Mouse (Mus musculus) neural tube, embryonic 14.5 days (tissue): Measurements from ENCODE around the gene Zbtb20. TPM values are rescaled to one million over a fixed set of nuclear protein-coding genes. Genes with fewer than 3 reads are reported as not detected.

Experiments
- ATAC-seq: fragments of 200-750 bp; cut with Nextera tagmentation; 2 replicates; pipeline ENCODE4 v1.8.0; 2017; ENCODE audit warnings: low read depth, mild to moderate bottlenecking, moderate TSS enrichment, moderate library complexity
- H3K27ac ChIP-seq: fragments of 300-500 bp; sonication (generic); 2 replicates; pipeline ENCODE4 v1.5.1; 2014; ENCODE audit warnings: low read depth, mild to moderate bottlenecking, control low read depth, low read length, moderate library complexity, mixed read lengths
- H3K27me3 ChIP-seq: fragments of 300-500 bp; sonication (generic); 2 replicates; pipeline ENCODE4 v1.6.1; 2014; ENCODE audit warnings: low read length; ENCODE audit not compliant: control insufficient read depth, insufficient read depth
- H3K36me3 ChIP-seq: fragments of 300-500 bp; sonication (generic); 2 replicates; pipeline ENCODE4 v1.6.1; 2014; ENCODE audit warnings: low read length, mixed read lengths; ENCODE audit not compliant: control insufficient read depth, insufficient read depth
- H3K4me1 ChIP-seq: fragments of 300-500 bp; sonication (generic); 2 replicates; pipeline ENCODE4 v1.6.1; 2014; ENCODE audit warnings: low read length; ENCODE audit not compliant: control insufficient read depth, insufficient read depth
- H3K4me2 ChIP-seq: fragments of 300-500 bp; sonication (generic); 2 replicates; pipeline ENCODE4 v1.6.1; 2014; ENCODE audit warnings: mild to moderate bottlenecking, low read depth, low read length, control low read depth
- H3K4me3 ChIP-seq: fragments of 300-500 bp; sonication (generic); 2 replicates; pipeline ENCODE4 v1.5.1; 2014; ENCODE audit warnings: low read depth, low read length, control low read depth, mixed read lengths
- H3K9ac ChIP-seq: fragments of 300-500 bp; sonication (generic); replicated peaks from 2 replicates; pipeline ENCODE4 v1.6.1; 2014; ENCODE audit warnings: low read depth, mild to moderate bottlenecking, control low read depth, low read length, mixed read lengths
- H3K9me3 ChIP-seq: fragments of 300-500 bp; sonication (generic); 2 replicates; pipeline ENCODE4 v1.6.1; 2016; ENCODE audit warnings: low read length; ENCODE audit not compliant: control insufficient read depth
- WGBS: fragments of 180-500 bp; shearing (Covaris S2); extraction: QIAGEN DNeasy Blood & Tissue Kit; methylation state at CpG from one replicate; pipeline ENCODE4 v1.1.7; 2014; 5-methylcytosine and 5-hydroxymethylcytosine counted together
- polyA plus RNA-seq: library from polyadenylated mRNA; unstranded; fragments of >200 nt; fragmentation: Nextera tagmentation; extraction: Ambion mirVana; gene quantifications from 2 replicates; pipeline ENCODE4 v1.2.1, GENCODE M21; 2014

Gene Zbtb20
- polyA plus RNA-seq, 1 experiment from 2014 or later = 57.2 TPM

- H3K36me3 ChIP-seq = no peaks in the 10 kb centered on the region
- H3K4me2 ChIP-seq = no peak overlapping the region
- no peak for ATAC-seq
- WGBS = 69% methylated on average over 1 of the region's 1 CpGs
- H3K9ac ChIP-seq = no peak overlapping the region
- no peaks in the 10 kb centered on the region for H3K9me3 ChIP-seq
- no peaks in the 10 kb centered on the region for H3K27me3 ChIP-seq
- no peaks in the 10 kb centered on the region; the same call in 1 of the 2 replicates for H3K4me1 ChIP-seq
- no peak overlapping the region for H3K27ac ChIP-seq
- H3K4me3 ChIP-seq = no peak overlapping the region
Observed at GRCm38 (mm10) chr16:43333265-43333664, 457.6 kb downstream of the Zbtb20 start.

GRCm38 (mm10) chr16:43334411-43335150 is 458.9 kb downstream of the Zbtb20 start:
- no peak overlapping the region for H3K27ac ChIP-seq
- no peak overlapping the region for H3K9ac ChIP-seq
- H3K27me3 ChIP-seq = no peaks in the 10 kb centered on the region
- no peak overlapping the region for H3K4me2 ChIP-seq
- no peaks in the 10 kb centered on the region for H3K36me3 ChIP-seq
- H3K9me3 ChIP-seq = no peaks in the 10 kb centered on the region
- ATAC-seq = no peak
- no peaks in the 10 kb centered on the region; the same call in 1 of the 2 replicates for H3K4me1 ChIP-seq
- H3K4me3 ChIP-seq = no peak overlapping the region
- 28% methylated on average over 11 of the region's 11 CpGs for WGBS

GRCm38 (mm10) chr16:43335151-43335823 is 459.6 kb downstream of the Zbtb20 start:
- Histone ChIP-seq H3K9ac (no peak overlapping the region), H3K27ac (no peak overlapping the region), H3K27me3 (no peaks in the 10 kb centered on the region), H3K9me3 (no peaks in the 10 kb centered on the region), H3K4me1 (no peaks in the 10 kb centered on the region; the same call in 1 of the 2 replicates), H3K4me2 (no peak overlapping the region), H3K4me3 (no peak overlapping the region), H3K36me3 (no peaks in the 10 kb centered on the region)
- WGBS = 61% methylated on average over 8 of the region's 8 CpGs
- no peak for ATAC-seq

- H3K4me1 ChIP-seq = no peaks in the 10 kb centered on the region; the same call in 1 of the 2 replicates
- H3K36me3 ChIP-seq = no peaks in the 10 kb centered on the region
- no peak overlapping the region for H3K27ac ChIP-seq
- WGBS = 90% methylated on average over 4 of the region's 4 CpGs
- H3K9ac ChIP-seq = no peak overlapping the region
- H3K9me3 ChIP-seq = no peaks in the 10 kb centered on the region
- H3K4me2 ChIP-seq = no peak overlapping the region
- ATAC-seq = no peak
- no peak overlapping the region for H3K4me3 ChIP-seq
- H3K27me3 ChIP-seq = no peaks in the 10 kb centered on the region
Observed at GRCm38 (mm10) chr16:43335824-43336215, 460.1 kb downstream of the Zbtb20 start.

- H3K4me2 ChIP-seq = no peak overlapping the region
- H3K27me3 ChIP-seq = no peaks in the 10 kb centered on the region
- no peak overlapping the region for H3K4me3 ChIP-seq
- H3K27ac ChIP-seq = no peak overlapping the region
- no peak overlapping the region for H3K9ac ChIP-seq
- H3K36me3 ChIP-seq = no peaks in the 10 kb centered on the region
- ATAC-seq = no peak
- no peaks in the 10 kb centered on the region for H3K4me1 ChIP-seq
- H3K9me3 ChIP-seq = no peaks in the 10 kb centered on the region
- WGBS = 87% methylated on average over 4 of the region's 4 CpGs
Observed at GRCm38 (mm10) chr16:43340712-43341111, 465.0 kb downstream of the Zbtb20 start.

- no peaks in the 10 kb centered on the region for H3K4me1 ChIP-seq
- H3K27me3 ChIP-seq = no peaks in the 10 kb centered on the region
- no peak overlapping the region for H3K4me3 ChIP-seq
- no peak for ATAC-seq
- H3K9ac ChIP-seq = no peak overlapping the region
- H3K9me3 ChIP-seq = no peaks in the 10 kb centered on the region
- H3K36me3 ChIP-seq = no peaks in the 10 kb centered on the region
- H3K4me2 ChIP-seq = no peak overlapping the region
- no peak overlapping the region for H3K27ac ChIP-seq
Observed at GRCm38 (mm10) chr16:43341916-43342455, 466.3 kb downstream of the Zbtb20 start.

- no peak overlapping the region for H3K4me3 ChIP-seq
- H3K9ac ChIP-seq = no peak overlapping the region
- no peak overlapping the region for H3K27ac ChIP-seq
- H3K9me3 ChIP-seq = no peaks in the 10 kb centered on the region
- no peaks in the 10 kb centered on the region for H3K4me1 ChIP-seq
- H3K36me3 ChIP-seq = no peaks in the 10 kb centered on the region
- ATAC-seq = no peak
- H3K27me3 ChIP-seq = no peaks in the 10 kb centered on the region
- H3K4me2 ChIP-seq = no peak overlapping the region
Observed at GRCm38 (mm10) chr16:43346094-43346493, 470.4 kb downstream of the Zbtb20 start.

GRCm38 (mm10) chr16:43355776-43356645 is 480.3 kb downstream of the Zbtb20 start:
- no peaks in the 10 kb centered on the region for H3K9me3 ChIP-seq
- 84% methylated on average over 9 of the region's 9 CpGs for WGBS
- no peak overlapping the region for H3K27ac ChIP-seq
- no peak for ATAC-seq
- no peaks in the 10 kb centered on the region for H3K36me3 ChIP-seq
- no peak overlapping the region for H3K4me2 ChIP-seq
- no peak overlapping the region for H3K9ac ChIP-seq
- no peak overlapping the region for H3K4me3 ChIP-seq
- H3K27me3 ChIP-seq = no peaks in the 10 kb centered on the region
- no peaks in the 10 kb centered on the region for H3K4me1 ChIP-seq
